Mouse (Mus musculus) heart, postnatal 0 days (tissue): ENCODE results near the gene Swt1. TPM values are rescaled to one million over a fixed set of nuclear protein-coding genes. Genes with fewer than 3 reads are reported as not detected.

Experiments
- ATAC-seq: fragments of 200-750 bp; cut with Nextera tagmentation; 2 replicates; pipeline ENCODE4 v1.8.0; 2017; ENCODE audit warnings: low read depth, moderate number of reproducible peaks, moderate library complexity; ENCODE audit not compliant: insufficient read depth
- DNase-seq: peaks from one replicate; pipeline ENCODE4 v3.0.0-alpha.2; 2016; ENCODE audit warnings: low spot score
- H3K27ac ChIP-seq: fragments of 300-500 bp; sonication (generic); 2 replicates; pipeline ENCODE4 v1.5.1; 2014; ENCODE audit warnings: low read depth, mild to moderate bottlenecking
- H3K27me3 ChIP-seq: fragments of 300-500 bp; sonication (generic); 2 replicates; pipeline ENCODE4 v1.6.1; 2014; ENCODE audit warnings: low read length, mixed read lengths; ENCODE audit not compliant: control insufficient read depth, insufficient read depth
- H3K36me3 ChIP-seq: fragments of 300-500 bp; sonication (generic); replicated peaks from 2 replicates; pipeline ENCODE4 v1.6.1; 2014; ENCODE audit warnings: low read length, mixed read lengths; ENCODE audit not compliant: control insufficient read depth, insufficient read depth
- H3K4me1 ChIP-seq: fragments of 300-500 bp; sonication (generic); 2 replicates; pipeline ENCODE4 v1.6.1; 2014; ENCODE audit warnings: antibody characterized with exemption; ENCODE audit not compliant: control insufficient read depth, insufficient read depth
- H3K4me2 ChIP-seq: fragments of 300-500 bp; sonication (generic); 2 replicates; pipeline ENCODE4 v1.6.1; 2014; ENCODE audit warnings: low read depth, mild to moderate bottlenecking, low read length, moderate library complexity
- H3K4me3 ChIP-seq: fragments of 300-500 bp; sonication (generic); 2 replicates; pipeline ENCODE4 v1.5.1; 2014; ENCODE audit warnings: low read depth, low read length
- H3K9ac ChIP-seq: fragments of 300-500 bp; sonication (generic); replicated peaks from 2 replicates; pipeline ENCODE4 v1.6.1; 2014; ENCODE audit warnings: low read depth, low read length, mixed read lengths
- H3K9me3 ChIP-seq: fragments of 300-500 bp; sonication (generic); replicated peaks from 2 replicates; pipeline ENCODE4 v1.6.1; 2016; ENCODE audit warnings: low read length; ENCODE audit not compliant: control insufficient read depth
- CTCF ChIP-seq: IDR thresholded peaks from 2 replicates; pipeline ENCODE4 v1.5.1; 2016; ENCODE audit warnings: antibody characterized with exemption, control low read depth, low read depth
- EP300 ChIP-seq: IDR thresholded peaks from 2 replicates; pipeline ENCODE4 v1.6.1; 2016; ENCODE audit warnings: antibody characterized with exemption, low read depth
- WGBS: fragments of 180-500 bp; shearing (Covaris S2); extraction: QIAGEN DNeasy Blood & Tissue Kit; methylation state at CpG from one replicate; pipeline ENCODE4 v1.1.7; 2014; 5-methylcytosine and 5-hydroxymethylcytosine counted together
- polyA plus RNA-seq: library from polyadenylated mRNA; unstranded; fragments of >200 nt; fragmentation: Nextera tagmentation; extraction: Ambion mirVana; gene quantifications from 2 replicates; pipeline ENCODE4 v1.2.1, GENCODE M21; 2015
- total RNA-seq: library from RNA; depleted of rRNA; stranded (reverse); fragments of >200 nt; gene quantifications from 2 replicates; pipeline ENCODE4 v1.2.3, GENCODE M21; 2014; ENCODE audit warnings: low replicate concordance

Gene Swt1
- total and polyA plus RNA-seq, 2 experiments from 2014 or later, result 2.9 to 15.9 TPM

DNA sequence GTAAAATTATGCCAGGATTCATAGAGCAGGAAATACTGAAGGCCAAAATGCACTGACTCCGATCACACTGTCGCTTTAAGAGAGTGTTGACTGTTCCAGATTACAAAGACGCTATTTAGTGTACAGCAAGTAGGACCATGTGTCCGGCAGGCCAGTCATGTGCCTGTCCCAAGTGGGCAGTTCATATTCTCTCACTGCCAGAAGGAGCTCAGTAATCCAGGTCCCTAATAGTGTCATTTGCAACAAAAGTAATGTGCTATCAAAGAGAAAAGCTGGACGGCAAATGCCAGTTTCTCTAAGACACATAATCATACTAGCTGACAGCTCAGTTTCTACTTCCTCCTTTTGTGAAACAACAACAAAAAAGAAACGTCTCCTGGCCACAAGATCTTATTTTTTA is 85.3 kb downstream of the Swt1 start:
- ATAC-seq (peak; percentile 41), DNase-seq (peak; percentile 86)
- H3K4me3 ChIP-seq, result peak overlapping the region; percentile 84
- no peaks in the 10 kb centered on the region for H3K36me3 ChIP-seq
- TF ChIP-seq CTCF (no peak), EP300 (no peak)
- H3K9ac ChIP-seq, result peak overlapping the region; percentile 93
- peak overlapping the region; percentile 95 for H3K27ac ChIP-seq
- no peaks in the 10 kb centered on the region for H3K9me3 ChIP-seq
- no peaks in the 10 kb centered on the region for H3K27me3 ChIP-seq
- H3K4me2 ChIP-seq, result peak overlapping the region; percentile 68
- H3K4me1 ChIP-seq, result peaks cover 26% of the 10 kb centered on the region
- WGBS, result 4% methylated on average over 6 of the region's 6 CpGs

GRCm38 (mm10) chr1:151342311-151342710 is 85.9 kb downstream of the Swt1 start:
- H3K9ac ChIP-seq, result no peak overlapping the region
- H3K36me3 ChIP-seq, result no peaks in the 10 kb centered on the region
- TF ChIP-seq EP300 (no peak), CTCF (no peak)
- peaks cover 27% of the 10 kb centered on the region for H3K4me1 ChIP-seq
- DNase-seq, result no peak
- H3K4me3 ChIP-seq, result peak overlapping the region; percentile 84
- no peaks in the 10 kb centered on the region for H3K9me3 ChIP-seq
- H3K27me3 ChIP-seq, result no peaks in the 10 kb centered on the region
- H3K4me2 ChIP-seq, result peak overlapping the region; percentile 68
- peak overlapping the region; percentile 95 for H3K27ac ChIP-seq
- ATAC-seq, result no peak
- 19% methylated on average over 3 of the region's 3 CpGs for WGBS

GRCm38 (mm10) chr1:151341321-151342044 is 86.8 kb downstream of the Swt1 start:
- Histone ChIP-seq H3K4me3 (no peak overlapping the region), H3K36me3 (no peaks in the 10 kb centered on the region), H3K9me3 (no peaks in the 10 kb centered on the region), H3K27ac (peak overlapping the region; percentile 95), H3K27me3 (no peaks in the 10 kb centered on the region), H3K9ac (peak overlapping the region; percentile 27; the same call in 1 of the 2 replicates), H3K4me2 (peak overlapping the region; percentile 68), H3K4me1 (peaks cover 27% of the 10 kb centered on the region)
- no peak for TF ChIP-seq EP300
- TF ChIP-seq CTCF, result no peak
- WGBS, result 41% methylated on average over 8 of the region's 8 CpGs
- ATAC-seq (no peak), DNase-seq (no peak)

GRCm38 (mm10) chr1:151338941-151339340 is 89.3 kb downstream of the Swt1 start:
- peak; percentile 87 for DNase-seq
- peak overlapping the region; percentile 85 for H3K27ac ChIP-seq
- no peaks in the 10 kb centered on the region for H3K36me3 ChIP-seq
- peak; percentile 78 for ATAC-seq
- no peaks in the 10 kb centered on the region for H3K27me3 ChIP-seq
- no peak overlapping the region for H3K9ac ChIP-seq
- 15% methylated on average over 2 of the region's 2 CpGs for WGBS
- H3K4me1 ChIP-seq, result peaks cover 27% of the 10 kb centered on the region
- no peaks in the 10 kb centered on the region for H3K9me3 ChIP-seq
- no peak overlapping the region for H3K4me3 ChIP-seq
- H3K4me2 ChIP-seq, result no peak overlapping the region
- TF ChIP-seq EP300, result peak; percentile 65; the same call in 1 of the 2 replicates
- TF ChIP-seq CTCF, result no peak

- peaks cover 27% of the 10 kb centered on the region for H3K4me1 ChIP-seq
These were observed 90.0 kb downstream of the Swt1 start for GRCm38 (mm10) chr1:151338234-151338633.

More at GRCm38 (mm10) chr1:151338234-151338633, 90.0 kb downstream of the Swt1 start:
- ATAC-seq (no peak), DNase-seq (peak; percentile 36)
- Histone ChIP-seq H3K4me3 (no peak overlapping the region), H3K4me2 (no peak overlapping the region), H3K9me3 (no peaks in the 10 kb centered on the region), H3K27ac (peak overlapping the region; percentile 85), H3K36me3 (no peaks in the 10 kb centered on the region), H3K27me3 (no peaks in the 10 kb centered on the region), H3K9ac (no peak overlapping the region)
- TF ChIP-seq CTCF (no peak), EP300 (no peak)
